Mouse (Mus musculus) mouse embryonic stem cell (cell line): ENCODE data around the gene Mrpl58.
"Not testable (repeated sequence)": the region's sequence is repeated elsewhere in the genome, so short reads cannot be mapped to it uniquely, and the experiment has no call there.

Experiments
- in situ Hi-C, 2 experiments: fragments of 300-500 bp; cut with MboI; formaldehyde crosslinking; loops; 1 replicate in 1 of 2; 3 replicates in 1 of 2; pipeline ENCODE4 v1.14.3; 2019 to 2020; ENCODE audit warnings: low sequenced_read_pairs in 2 of 2, low pct_unique_long_range_greater_than_20kb in 1 of 2, mixed read lengths in 1 of 2; ENCODE audit not compliant: unreplicated experiment in 1 of 2

The Mrpl58 gene

GRCm38 (mm10) chr11:115447321-115447885 is 43.9 kb downstream of the Mrpl58 start:
- in situ Hi-C loops: no loop called here

- in situ Hi-C loops: no loop called here
Observed at GRCm38 (mm10) chr11:115448075-115448474, 44.5 kb downstream of the Mrpl58 start.

- in situ Hi-C loops: no loop called here
Observed at GRCm38 (mm10) chr11:115448998-115449397, 45.4 kb downstream of the Mrpl58 start.

DNA sequence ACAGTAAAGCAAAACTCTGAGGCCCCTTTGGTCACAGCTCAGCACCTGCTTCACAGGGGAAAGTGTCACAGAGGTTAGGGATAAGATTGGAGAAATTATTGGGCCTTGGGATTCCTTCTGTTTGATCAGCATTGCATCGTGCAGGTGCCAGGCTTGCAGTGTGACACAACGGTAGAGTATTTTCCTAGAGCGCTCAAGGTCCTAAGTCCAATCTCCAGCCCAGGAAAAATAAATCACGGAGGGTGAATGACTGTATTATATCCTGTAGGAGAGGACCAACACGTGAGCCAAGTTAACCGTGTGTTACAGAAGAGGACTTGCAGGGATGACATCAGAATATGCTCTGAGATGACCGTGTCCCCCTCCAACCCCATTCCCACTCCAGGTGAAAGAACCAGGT is 46.6 kb downstream of the Mrpl58 start:
- in situ Hi-C loops: no loop called here

DNA sequence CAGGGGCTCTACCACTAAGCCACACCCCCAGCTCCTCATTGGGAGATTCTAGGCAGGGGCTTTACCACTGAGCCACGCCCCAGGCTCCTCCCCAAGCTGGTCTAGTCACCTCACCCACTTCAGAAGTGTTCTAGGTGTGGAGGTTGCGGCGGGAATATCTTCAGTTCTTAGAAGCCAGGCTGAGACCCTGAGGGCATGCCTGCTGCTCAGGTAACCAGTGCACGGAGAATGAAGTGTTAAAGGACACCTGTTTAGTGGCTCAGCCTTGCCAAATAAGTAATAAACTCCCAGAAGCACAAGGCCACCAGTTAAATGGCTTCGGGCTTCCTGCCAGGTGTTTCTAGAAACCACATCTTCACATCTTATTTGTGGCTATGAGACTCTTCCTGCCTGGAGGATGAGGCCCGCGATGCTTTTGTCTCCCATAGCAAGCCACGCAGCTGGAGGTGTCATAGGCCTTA is 48.3 kb downstream of the Mrpl58 start:
- in situ Hi-C loops: no loop called here

- in situ Hi-C loops: no loop called here
Observed at GRCm38 (mm10) chr11:115452281-115452860, 48.8 kb downstream of the Mrpl58 start.

DNA sequence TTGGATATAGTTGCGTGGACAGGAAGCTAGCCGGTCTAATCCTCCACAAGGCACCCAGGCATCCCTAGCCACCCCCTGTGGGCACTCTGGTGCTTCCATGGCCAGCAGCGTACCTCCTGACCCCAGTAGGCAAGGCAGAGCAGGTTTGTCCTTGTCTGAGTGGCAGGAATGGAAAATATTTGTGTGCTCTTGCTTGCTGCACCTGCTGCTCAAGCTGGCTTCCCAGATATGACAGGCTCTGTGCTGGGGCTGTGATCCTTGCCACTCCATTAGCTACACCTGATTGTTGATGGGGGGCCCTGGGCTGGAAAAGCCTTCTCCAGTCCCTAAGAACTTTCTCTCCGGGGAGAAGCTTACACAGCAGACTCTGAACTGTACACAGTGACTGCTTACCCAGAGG is 49.8 kb downstream of the Mrpl58 start:
- in situ Hi-C loops: no loop called here

GRCm38 (mm10) chr11:115454822-115455221 is 51.3 kb downstream of the Mrpl58 start:
- in situ Hi-C loops: not testable (repeated sequence)

- in situ Hi-C loops: no loop called here
Observed at GRCm38 (mm10) chr11:115455619-115456018, 52.1 kb downstream of the Mrpl58 start.

- in situ Hi-C loops: no loop called here
Observed at GRCm38 (mm10) chr11:115456182-115456581, 52.6 kb downstream of the Mrpl58 start.

DNA sequence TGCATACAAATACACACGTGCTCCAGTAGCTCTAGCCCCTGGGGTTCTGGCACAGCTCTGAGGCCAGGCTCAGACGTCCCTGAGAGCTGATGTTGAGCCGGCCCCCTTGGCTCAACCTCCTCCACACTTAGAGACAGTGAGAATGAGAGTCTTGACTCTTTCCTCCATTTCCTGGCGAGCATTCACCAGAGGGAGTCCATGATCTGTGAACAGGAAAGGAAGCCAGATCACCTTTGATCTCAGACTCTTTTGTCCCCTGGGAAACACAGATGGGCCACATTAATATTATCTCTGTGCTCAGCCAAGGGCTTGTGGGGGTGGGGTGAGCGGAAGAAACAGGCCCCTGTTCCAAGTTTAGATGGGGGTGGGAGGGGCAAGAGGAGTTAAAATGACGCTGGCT is 53.9 kb downstream of the Mrpl58 start:
- in situ Hi-C loops: no loop called here

DNA sequence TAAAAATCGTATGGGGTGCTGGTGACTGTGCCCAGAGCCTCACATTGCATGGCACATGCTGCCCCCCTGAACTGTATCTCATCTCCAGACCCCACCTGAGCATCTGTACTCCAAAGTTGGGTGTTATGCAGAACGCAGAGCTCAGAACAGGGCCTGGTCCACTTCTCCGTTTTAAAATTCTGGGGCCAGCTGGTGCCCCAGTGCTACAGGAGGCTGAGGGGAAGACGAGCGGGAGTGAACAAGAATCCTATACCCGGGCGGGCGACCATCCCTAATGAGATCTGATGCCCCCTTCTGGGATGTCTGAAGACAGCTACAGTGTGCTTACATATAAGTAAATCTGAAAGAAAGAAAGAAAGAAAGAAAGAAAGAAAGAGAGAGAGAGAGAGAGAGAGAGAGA is 57.4 kb downstream of the Mrpl58 start:
- in situ Hi-C loops: no loop called here

DNA sequence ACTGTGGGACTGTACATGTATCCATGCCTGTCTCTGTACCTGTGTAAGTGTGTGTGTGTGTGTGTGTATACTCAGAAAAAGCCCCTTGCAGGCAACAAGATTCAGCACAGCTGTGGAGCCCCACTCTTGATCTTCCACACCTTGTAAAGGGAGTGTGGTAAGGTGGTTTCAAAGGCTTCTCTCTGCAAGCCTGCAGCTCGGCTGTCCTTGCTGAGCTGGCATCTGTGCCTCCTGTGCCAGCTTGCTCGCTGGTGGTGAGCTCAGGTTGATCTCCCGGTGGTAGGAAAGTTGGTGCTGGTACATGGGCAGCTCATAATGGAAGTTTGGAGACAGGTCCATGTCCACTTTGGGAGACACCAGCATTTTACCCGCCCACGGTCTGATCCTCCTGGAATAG is 58.3 kb downstream of the Mrpl58 start:
- in situ Hi-C loops: no loop called here
